Mouse (Mus musculus) CH12.LX (cell line): ENCODE results near the gene Arhgap29.

Experiments used
- BHLHE40 ChIP-seq: IDR thresholded peaks from 2 replicates; pipeline ENCODE4 v1.6.1; 2011; ENCODE audit warnings: mild to moderate bottlenecking, low read depth, low read length, improper control_type of control experiment
- KAT2A ChIP-seq: IDR thresholded peaks from 2 replicates; pipeline ENCODE4 v1.6.1; 2012; ENCODE audit warnings: low read length, improper control_type of control experiment, inconsistent platforms; ENCODE audit not compliant: insufficient replicate concordance
- MYC ChIP-seq: IDR thresholded peaks from 2 replicates; pipeline ENCODE4 v1.6.1; 2011; ENCODE audit warnings: low read depth, mild to moderate bottlenecking, improper control_type of control experiment, low read length

DNA sequence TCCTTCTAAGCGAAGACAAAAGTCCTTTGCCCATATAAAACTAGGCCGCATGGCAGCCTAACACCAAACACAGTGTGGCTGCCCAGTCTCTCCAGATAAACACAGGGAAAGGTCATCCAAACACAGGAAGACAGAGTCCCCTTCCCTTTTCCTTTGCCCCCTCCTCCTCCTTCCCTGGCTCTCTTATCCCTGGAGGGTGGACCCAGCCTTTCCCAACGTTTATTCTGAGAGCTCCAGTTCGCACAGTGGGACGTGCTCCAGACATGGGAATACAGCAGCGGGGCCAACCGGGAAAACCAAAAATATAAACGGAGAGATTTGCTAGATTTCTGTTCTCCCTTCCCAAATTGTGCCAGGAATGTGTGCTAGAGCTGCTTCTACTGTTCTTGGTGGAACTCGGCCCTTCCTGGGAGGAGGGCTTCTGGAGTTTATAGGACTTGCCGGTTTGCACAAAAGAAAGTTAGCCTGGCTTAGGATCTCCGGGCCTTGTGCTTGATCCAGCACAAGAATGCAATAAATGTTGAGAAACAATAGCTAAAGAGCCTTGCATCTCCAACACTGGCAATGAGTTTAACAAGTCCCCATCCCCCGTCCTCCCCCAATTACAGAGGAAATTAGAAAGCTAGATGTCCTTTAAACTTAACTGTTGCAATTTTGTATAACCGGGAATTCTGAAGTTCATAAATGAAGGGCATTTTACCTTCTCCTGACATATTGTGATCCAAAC lies 37.7 kb upstream of the Arhgap29 start:
- TF ChIP-seq KAT2A = no peak
- no peak for TF ChIP-seq MYC
- TF ChIP-seq BHLHE40 = no peak
